Mouse (Mus musculus) 3T3-L1 (cell line): ENCODE measurements around the gene L1td1.

Experiments
- DNase-seq: peaks from one replicate; pipeline ENCODE4 v3.0.0-alpha.2; 2015; ENCODE audit warnings: low read depth, low spot score

L1td1 gene

DNA sequence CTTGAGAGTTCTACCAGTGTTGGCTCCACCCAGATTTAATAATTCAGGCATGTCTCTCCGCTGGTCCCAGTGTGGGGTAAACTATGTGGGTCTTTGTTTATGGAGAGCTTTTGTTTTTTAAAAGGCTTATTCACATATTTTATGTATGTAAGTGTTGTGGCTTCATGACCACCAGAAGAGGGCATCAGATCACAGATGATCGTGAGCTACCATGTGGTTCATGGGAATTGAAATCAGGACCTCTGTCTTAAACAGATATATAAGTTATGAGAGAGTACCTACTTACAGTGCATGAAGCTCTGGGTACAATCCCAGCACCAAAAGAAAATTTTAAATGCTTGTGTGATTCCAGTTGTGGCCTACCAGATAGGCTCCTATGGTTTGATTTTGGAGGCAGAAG lies 13.2 kb downstream of the L1td1 start:
- DNase-seq: peak; percentile 60

DNA sequence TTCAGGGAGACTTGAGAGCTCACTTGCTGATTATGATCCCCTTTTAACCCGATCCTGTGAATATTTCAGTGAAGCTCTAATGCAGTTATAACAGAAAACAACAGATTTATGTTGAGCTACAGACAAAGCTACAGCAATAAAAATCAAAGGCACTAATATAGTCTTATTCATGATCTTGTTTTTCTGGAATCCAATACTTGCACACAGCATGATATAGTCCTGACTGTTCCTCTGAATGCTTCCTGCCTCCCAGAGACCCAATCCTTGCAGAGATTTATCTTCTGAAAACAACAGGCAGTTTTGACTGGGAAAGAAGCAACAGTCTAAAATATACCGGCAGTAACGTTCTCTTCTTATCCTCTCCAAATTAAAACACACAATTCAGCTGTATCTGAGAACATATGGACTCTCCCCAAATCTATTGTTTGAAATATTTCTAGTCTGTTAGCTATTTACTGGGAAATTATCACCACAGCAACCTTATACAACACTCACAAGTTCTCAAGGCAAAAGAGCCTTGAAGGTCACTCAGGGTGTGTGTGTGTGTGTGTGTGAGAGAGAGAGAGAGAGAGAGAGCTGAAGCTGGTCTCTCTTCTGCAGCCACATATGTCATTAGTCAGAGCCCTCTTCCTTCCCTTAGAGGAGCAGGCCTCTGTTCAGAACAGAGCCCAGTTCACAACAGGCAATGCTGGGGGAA lies 16.8 kb downstream of the L1td1 start:
- no peak for DNase-seq

DNA sequence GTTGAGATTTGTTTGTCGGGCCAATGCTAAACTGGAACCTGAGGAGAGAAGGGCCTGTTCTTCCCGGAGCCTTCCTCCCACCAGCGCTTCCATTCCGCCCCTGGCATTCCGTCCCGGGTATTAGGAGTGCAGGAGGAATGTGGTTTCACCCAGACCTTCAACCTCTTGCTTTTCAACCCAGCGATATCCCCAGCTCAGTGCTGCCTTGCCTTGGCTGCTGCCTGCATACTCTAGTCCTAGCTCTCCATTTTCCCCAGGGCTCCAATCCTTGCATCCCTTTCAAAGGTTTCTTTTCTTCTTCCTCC lies 17.3 kb downstream of the L1td1 start:
- DNase-seq: no peak

DNA sequence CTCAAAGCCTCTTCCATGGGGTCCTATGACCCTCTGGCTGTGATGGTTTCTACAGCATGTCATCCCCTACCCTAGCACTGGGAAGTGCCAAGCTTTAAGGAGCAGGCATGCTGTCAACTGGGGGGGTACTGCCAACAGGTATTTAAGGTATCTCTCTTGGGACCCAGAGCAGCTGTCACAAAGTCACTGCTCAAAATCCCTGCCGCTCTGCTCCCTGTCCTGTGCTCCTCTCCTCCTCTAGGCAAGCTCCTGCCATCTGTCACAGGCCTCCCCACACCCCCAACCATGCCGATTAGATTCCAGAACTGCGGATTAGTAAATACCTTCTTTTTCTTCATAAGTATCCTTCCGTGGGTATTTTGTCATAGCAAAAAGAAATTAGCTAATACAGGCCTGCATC lies 27.9 kb downstream of the L1td1 start:
- DNase-seq: no peak

DNA sequence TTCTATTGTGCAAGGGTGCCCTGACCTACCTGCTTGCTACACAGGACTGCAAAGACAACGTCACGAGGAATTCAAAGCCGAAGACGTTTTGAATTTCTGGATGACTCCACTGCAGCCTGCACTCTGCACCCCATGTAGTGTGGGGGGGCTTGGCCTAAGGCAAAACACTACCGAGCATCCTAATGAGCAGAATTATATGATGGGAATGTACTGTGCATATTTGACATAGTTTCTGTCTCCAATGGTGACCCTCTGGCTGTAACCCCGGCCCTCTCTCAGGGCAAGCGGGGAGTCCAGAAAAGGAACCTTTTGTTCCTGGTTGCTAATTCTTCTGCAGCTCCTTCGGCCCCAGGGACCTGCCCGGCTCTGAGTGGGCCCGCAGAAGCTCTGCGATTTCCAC lies 29.6 kb downstream of the L1td1 start:
- DNase-seq: no peak

DNA sequence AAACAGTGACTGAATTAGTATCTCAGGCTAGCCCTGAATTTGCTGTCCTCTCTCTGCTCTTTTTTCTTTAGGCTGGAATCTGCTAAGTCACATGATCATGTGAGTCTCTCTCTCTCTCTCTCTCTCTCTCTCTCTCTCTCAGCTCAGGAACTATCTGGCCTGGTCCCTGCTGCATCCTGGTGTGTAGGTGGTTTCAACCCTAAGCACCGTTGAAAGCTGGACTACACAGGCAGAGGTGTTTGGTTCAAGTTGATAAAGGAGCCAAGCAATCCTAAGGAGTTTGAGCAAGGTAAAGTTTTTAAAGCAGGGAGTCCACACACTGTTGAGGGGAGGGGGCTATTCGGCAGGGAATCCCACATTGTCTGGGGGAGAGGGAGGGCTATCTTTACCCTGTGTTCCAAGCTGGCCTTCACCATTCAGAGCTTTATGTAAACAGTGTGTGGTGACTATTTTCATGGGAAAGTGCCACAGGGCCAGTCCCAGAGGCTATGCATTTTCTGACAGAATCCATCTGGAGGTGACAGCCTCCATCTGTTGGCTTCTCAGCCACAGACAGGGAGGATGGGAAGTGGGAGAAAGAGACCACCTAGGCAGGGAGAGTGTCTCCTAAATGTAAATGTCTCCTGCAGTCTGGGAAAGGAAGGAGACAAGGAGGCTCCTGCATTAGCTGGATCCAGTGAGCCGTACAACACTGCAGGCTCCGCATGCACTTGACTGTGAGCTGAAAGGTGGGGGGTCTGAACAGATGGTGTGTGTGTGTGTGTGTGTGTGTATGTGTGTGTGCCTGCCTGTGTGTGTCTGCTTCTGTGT lies 31.7 kb downstream of the L1td1 start:
- DNase-seq: no peak

DNA sequence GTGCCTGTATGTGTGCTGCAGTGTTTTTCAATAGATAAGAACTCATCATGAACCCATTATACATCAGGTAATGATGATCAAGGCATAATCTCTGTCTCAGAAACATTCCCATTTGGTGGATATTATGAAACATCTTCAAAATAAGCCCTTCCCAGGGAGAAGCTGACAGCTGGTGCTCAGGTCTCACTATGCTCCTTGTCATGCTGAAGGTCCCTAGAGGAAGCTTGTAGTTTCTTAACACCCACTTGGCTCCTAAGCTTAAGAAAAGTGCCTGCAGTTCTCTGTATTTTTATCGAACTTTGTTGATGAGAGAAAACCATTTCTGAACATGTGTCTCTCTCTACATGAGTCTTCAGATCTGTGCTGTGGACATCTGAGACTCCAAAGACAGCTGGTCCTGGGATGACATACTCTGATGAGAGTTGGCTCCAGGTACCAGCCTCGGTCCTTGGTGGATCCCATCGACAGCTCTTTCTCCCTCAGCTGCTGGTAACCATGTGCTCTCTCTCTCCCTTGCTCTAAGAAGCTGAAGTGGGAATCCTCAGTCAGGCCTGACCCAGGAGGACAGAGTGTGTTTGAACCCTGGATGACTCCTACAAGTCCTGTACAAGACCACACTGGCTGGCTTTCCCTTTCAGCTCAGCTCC lies 32.5 kb downstream of the L1td1 start:
- DNase-seq: no peak

DNA sequence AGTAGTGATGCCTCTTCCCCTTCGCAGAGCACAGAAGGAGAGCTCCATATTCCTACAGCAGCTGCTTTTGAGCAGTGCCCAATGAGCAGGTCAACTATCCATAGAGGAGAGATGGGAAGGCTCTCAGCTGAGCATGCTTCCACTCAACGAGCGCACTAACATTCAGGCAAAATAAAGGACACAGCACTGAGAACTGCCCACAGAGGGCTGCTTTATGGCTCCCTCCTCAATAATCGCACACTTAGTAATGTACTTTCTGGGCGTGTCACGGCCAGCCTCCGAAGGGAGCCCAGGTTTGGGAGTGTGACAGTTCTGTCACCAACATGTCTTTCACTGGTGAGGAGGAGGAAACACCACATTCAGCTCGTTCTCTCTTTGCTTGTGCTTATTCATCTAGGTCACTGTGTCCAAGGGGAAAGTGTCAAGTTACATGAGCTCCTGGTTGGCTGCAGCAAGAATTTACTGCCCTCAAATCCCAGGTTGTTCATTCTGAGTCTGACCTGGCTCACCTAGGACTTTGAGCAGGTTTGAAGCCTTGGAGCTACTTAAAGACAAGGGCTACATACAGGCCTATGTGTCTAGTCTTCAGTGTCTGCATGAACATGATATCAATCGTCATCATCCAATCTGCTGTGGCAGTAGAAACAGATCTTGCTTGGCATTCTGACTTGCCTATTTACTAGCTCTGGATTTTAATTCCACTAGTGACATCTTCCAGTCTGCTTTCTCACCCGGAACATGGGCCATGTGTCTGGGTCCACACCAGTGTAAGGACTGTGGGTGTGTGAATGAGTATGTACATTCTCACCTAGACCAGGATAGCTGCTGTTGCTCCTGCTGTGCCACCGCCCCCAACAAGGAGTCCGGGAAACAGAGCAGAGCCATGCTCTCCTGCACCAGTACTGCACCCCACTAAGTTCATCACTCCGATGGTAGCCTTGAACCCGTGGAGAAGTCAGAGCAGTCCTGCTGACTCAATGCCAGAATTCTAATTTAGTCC lies 40.9 kb downstream of the L1td1 start:
- DNase-seq: no peak

DNA sequence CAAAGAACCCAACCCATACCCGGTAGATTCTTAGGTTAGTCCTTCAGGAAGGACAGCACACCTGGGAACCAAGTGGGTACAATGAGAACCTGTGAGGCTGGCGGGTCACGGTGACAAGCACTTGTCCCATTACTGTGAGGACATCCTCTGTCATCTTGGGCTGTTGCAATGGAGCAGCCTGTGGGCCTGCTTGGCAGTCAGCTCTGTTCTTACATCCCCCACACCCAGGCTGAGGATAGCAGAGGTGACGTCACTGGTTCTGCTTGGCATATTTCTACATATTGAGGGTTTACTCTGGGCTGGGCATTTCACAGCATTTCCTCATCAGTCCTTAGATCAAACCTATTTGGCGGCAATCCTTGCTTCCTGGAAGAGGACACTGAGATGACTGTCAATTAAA lies 47.3 kb downstream of the L1td1 start:
- peak; percentile 42 for DNase-seq

DNA sequence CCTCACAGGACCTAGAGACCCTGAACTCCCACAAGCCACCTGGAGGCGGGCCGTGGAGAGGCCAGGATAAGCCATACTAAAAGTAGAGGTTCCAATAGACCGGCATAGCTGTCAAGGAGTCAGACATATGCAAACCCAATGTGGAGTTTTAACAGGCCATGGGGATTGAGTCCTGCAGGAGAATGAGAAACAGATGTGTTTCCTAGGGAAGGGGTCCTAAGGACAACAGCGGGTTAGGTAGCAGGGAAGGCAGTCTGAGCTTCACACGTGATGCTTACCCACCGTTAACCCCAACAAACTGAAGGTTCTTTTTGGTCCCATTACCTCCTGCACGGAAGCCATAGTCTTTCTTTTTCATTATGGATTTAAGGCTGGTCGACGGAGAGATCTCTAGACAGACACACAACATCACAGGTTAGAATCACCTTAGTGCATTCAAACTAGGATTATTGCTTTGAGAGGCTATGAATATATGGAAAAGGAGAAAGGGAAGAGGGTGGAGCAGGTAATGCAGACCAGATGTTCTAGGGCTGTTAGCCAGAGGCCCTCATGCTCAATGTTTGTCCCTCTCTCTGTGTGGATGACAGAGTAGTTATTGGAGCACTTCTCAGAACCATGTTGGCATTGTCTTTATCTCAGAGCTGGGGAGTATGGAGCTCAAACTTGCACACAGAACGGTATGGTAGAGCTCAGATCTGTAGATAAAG lies 50.3 kb downstream of the L1td1 start:
- DNase-seq: no peak

DNA sequence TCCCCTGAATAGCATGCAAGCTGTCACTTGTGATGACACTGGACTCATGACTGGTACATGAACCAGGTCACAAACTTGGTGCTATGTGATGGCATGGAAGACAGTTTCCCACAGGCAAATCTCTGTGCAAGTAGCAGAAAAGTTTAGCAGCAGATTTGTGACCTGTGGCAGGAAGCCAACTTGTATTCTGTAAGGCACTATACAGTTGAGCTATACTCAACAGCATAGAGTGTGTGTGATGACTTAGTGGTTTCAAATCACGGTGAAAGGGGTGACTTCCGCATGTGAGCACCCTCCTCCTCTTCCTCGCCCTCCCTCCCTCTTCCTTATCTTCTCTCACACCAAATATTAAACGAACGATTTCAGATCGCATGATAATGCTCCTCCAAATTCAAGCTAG lies 50.9 kb downstream of the L1td1 start:
- no peak for DNase-seq

DNA sequence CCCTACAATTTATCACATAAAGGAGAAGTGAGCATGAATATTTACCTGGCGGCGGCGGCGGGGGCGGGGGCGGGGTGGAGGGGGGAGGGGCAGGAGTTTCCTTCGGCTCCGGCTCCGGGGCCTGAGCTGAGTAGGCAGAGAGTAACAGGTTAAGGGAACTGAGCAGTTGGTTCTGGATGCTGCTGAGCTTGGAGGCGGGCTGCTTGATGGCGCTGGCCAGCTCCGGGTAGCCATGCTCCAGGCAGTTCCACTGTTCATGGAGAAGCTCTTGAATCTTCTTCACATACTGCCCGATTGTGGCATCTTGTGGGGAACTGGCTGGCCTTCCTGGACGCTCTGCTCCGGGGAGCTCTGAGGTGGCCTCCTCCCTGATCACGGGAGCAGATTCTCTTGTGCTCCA lies 51.7 kb downstream of the L1td1 start:
- no peak for DNase-seq

DNA sequence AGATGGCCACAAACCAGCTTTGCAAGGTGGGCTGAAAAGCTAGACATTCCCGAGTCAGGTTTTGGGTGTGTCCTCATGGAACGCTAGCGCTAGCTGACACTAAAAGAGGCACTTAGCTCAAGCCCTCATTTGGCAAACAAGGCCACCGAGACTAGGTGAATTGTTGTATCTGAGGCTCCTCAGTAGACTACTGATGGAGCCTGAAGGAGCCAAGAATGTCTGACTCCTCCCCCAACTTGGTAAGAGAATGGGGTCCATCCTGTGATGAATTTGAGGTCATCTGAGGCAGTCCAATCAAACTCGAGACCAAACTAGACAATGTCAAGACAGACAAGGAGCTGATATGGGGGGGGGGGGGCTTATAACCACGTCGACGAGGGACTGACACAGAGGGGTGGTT lies 59.3 kb downstream of the L1td1 start:
- no peak for DNase-seq

DNA sequence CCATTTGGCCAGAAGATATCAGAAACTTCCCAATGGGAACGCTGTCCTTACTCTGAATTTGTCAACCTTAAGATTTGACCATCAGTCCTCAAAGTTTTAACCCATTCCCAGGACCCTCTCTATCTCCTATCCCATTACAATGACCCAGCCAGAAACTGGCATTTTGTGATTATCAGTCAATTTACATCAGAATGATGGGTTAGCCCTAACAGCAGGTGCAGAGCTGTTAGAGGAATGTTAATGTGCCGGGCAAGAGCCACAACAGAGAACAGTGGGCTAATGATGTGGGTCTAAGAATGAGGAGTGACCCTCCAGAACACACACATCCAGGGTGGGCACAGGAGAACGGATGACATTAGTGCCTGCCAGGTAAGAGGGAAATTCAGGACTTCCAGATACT lies 59.7 kb downstream of the L1td1 start:
- DNase-seq: no peak
